Mouse (Mus musculus): ENCODE results near the gene Eif4e.

Eif4e gene

DNA sequence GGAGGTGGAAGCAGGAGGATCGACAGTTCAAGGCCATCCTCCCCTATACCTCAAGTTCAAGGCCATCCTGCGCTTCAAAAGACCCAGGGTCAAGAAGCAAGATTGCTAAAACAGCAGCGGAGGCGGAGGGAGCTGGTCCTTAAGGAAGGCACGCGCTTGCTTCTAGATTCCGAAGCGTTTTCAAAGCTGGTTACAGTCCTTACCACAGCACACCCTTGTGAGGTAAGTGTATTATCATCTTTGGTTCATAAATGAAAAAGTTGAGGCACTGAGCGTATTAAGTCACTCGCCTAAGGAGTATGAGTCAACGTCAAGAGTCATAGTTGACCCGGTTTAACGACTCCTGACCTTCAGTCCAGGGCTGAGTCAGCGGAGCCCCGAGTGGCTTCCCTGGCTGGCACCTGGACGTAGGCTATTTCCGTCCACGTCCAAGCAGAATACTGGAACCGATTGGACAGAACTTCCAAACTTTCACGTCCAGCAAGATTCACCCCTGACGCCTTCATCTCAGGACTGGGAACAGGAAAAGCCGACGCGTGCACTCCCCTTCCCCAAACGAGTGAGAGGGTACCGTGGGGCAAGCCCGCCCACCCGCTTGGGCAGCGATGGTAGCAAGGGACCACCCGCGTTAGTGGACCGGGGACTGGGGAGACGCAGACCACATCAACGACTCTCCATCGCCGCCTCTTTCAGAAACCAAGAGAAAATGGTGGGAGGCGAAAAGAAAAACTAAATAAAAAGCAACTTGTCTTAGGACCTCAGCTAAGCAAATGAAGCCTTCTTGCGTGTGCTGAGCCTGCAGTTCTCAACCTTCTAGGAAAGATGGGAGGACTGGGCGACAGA, at the start of gene Eif4e:
Gene Eif4e, plus strand, starts transcription at position 107 of the 843 bp plus-strand sequence.
- in situ Hi-C loops (cut with MboI, MseI), result loop anchor here in 1 of 2 experiments (5.0 kb wide), 1 partner anchor 34 kb away; no protein-coding TSS in a partner anchor

DNA sequence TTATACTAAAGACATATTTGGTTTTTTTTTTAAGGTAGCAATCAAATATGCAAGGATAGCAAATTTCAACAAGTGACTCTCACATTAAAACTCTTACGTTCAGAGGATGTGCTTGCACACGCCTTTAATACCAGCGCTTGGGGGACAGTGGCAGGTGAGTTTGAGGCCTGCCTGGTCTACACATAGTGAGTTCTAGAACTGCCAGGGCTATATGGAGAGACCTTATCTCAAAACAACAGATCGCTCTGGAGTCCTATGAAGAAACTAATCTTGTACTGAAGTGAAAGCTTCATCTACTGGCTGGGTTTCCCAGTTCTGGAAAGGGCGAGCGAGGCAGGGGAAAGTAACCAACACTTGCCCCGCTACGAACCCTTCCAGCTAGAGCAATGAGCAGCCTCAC, 46.5 kb upstream of the Eif4e start:
- in situ Hi-C loops (cut with MboI, MseI), result no loop called here

DNA sequence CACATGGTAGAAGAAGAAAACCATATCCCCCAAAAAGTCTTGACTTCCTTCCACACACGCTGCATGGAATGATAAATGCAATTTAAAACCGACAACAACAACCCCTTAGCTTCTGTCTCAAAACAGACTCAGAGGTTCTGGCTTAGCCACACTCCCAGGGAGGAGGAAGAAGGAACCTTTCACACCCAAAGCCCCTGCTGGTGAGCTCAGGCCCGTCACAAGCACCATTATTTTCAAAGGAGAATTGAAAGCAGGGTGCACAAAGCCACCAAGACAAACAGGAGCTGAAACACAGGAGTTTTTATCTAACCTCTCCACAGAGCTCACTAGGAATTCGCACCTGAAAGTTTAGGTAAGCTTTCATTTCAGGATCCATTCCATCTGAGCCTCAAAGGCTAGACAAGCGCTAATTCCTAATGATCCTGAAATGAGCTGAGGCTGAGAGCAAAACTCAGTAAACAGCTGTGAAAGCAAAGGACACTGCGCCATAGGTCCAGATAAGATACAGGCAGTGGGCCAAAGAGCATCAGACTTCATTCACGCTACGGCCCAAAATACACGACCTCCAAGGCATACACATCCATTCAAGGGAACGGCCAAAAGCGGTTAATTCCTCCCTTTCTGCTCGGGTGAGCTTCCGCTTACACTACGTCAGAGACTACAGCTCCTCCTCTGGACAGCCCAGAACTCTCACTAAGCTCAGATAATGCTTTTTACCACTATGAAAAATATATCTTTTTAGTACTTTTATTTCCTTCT, 44.3 kb upstream of the Eif4e start:
- in situ Hi-C loops (cut with MboI, MseI), result loop anchor here in 1 of 2 experiments (5.0 kb wide), 1 partner anchor 56 kb away; no protein-coding TSS in a partner anchor

- in situ Hi-C loops (cut with MboI, MseI), result loop anchor here in 1 of 2 experiments (5.0 kb wide), 1 partner anchor 54 kb away; no protein-coding TSS in a partner anchor
These were observed 42.7 kb upstream of the Eif4e start for GRCm38 (mm10) chr3:138483240-138483639.

GRCm38 (mm10) chr3:138488584-138489326, 37.2 kb upstream of the Eif4e start:
- in situ Hi-C loops (cut with MboI, MseI), result no loop called here

- in situ Hi-C loops (cut with MboI, MseI), result loop anchor here in 1 of 2 experiments (5.0 to 10.0 kb wide), 2 partner anchors 38 to 715 kb away; partner anchors contain the start of genes Eif4e and Stpg2
These were observed 36.5 kb upstream of the Eif4e start, which contains the start of gene Metap1 for GRCm38 (mm10) chr3:138489327-138490033. Gene Metap1, minus strand, starts transcription at chr3:138489515.

- in situ Hi-C loops (cut with MboI, MseI), result loop anchor here in 1 of 2 experiments (5.0 to 10.0 kb wide), 2 partner anchors 37 to 715 kb away; partner anchors contain the start of genes Eif4e and Stpg2
These were observed 36.0 kb upstream of the Eif4e start for GRCm38 (mm10) chr3:138490034-138490337.

GRCm38 (mm10) chr3:138493668-138494067, 32.3 kb upstream of the Eif4e start:
- in situ Hi-C loops (cut with MboI, MseI), result loop anchor here in 1 of 2 experiments (5.0 to 10.0 kb wide), 2 partner anchors 34 to 711 kb away; partner anchors contain the start of genes Eif4e and Stpg2

- in situ Hi-C loops (cut with MboI, MseI), result loop anchor here in 1 of 2 experiments (5.0 to 10.0 kb wide), 2 partner anchors 33 to 710 kb away; partner anchors contain the start of genes Eif4e and Stpg2
These were observed 31.4 kb upstream of the Eif4e start for GRCm38 (mm10) chr3:138494565-138494964.

GRCm38 (mm10) chr3:138495166-138496145, 30.5 kb upstream of the Eif4e start:
- in situ Hi-C loops (cut with MboI, MseI), result loop anchor here in 1 of 2 experiments (10.0 kb wide), 1 partner anchor 709 kb away; the partner anchor contains the start of gene Stpg2

GRCm38 (mm10) chr3:138498731-138499130, 27.2 kb upstream of the Eif4e start:
- in situ Hi-C loops (cut with MboI, MseI), result loop anchor here in 1 of 2 experiments (10.0 kb wide), 1 partner anchor 706 kb away; the partner anchor contains the start of gene Stpg2

DNA sequence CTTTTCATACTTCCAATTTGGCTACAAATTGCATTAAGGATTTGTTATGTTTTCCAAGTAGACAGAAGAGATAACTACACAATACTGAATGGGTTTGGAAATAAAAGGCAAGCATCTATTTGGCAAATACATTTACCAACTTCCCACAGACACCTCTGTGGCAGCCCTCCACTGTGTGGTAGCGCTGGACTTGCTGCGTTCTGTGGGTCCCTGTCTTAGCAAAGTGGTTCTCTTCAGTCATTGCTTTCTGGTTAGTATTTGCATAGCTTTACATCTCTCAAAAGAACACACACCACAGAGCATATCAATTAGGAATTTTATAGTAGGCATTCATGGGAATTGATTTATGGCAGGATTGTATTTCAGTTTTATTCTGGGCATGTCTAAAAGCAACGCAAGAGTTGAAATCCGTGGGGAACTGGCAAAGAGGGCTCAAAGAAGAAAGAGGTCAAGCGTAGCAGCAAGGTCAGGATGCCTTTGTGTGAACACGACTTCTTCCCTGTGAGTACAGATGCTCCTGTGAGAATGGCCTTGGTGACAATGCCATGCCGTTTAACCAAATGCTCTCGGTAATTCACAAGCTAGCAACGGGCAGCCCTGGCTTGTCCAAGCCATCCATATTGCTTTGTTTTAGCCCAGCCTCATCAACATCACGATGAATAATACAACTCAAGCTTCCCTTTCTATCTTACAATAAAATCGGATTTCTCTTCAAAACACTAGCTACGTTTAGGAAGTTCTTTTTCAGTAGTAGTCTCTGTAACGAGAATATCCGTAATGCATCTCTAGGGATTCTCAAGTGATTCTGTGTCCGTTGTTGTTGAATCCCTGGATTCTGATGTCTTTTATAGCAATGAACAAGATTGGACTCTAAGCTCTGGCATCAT, 25.9 kb upstream of the Eif4e start:
- in situ Hi-C loops (cut with MboI, MseI), result loop anchor here in 1 of 2 experiments (10.0 kb wide), 1 partner anchor 705 kb away; the partner anchor contains the start of gene Stpg2

- in situ Hi-C loops (cut with MboI, MseI), result no loop called here
These were observed 22.2 kb upstream of the Eif4e start for GRCm38 (mm10) chr3:138503754-138504153.

- in situ Hi-C loops (cut with MboI, MseI), result no loop called here
These were observed 19.2 kb upstream of the Eif4e start for GRCm38 (mm10) chr3:138506749-138507148.

- in situ Hi-C loops (cut with MboI, MseI), result no loop called here
These were observed 16.4 kb upstream of the Eif4e start for GRCm38 (mm10) chr3:138509581-138509980.

GRCm38 (mm10) chr3:138510471-138510870, 15.5 kb upstream of the Eif4e start:
- in situ Hi-C loops (cut with MboI, MseI), result no loop called here

DNA sequence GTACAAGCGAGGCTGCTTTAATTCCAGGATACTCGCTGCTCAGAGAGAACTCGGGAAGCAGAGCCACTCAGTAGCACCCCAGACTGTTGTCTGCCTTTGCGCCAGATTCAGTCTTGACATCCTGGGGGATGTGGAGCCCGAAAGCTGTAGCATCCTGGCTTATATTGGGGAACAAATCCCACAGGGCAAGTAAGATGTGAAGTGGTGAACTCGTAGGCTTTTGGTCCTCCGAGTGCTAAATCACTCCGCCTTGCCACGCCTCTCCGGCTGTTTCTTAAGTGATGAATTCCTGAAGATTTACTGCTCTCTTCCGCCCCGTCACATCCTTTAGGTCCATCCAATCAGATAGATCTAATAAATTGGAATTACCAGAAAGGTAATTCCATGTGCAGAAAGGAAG, 12.7 kb upstream of the Eif4e start:
- in situ Hi-C loops (cut with MboI, MseI), result no loop called here

GRCm38 (mm10) chr3:138514749-138515148, 11.2 kb upstream of the Eif4e start:
- in situ Hi-C loops (cut with MboI, MseI), result loop anchor here in 1 of 2 experiments (5.0 kb wide), 1 partner anchor 98 kb away; no protein-coding TSS in a partner anchor
